Mouse (Mus musculus): ENCODE data around the gene Paqr4. TPM values are rescaled to one million over a fixed set of nuclear protein-coding genes. Genes with fewer than 3 reads are reported as not detected.

Gene Paqr4
- total and polyA plus RNA-seq, 3 experiments = 1.0 to 2.8 (median 1.1) TPM

DNA sequence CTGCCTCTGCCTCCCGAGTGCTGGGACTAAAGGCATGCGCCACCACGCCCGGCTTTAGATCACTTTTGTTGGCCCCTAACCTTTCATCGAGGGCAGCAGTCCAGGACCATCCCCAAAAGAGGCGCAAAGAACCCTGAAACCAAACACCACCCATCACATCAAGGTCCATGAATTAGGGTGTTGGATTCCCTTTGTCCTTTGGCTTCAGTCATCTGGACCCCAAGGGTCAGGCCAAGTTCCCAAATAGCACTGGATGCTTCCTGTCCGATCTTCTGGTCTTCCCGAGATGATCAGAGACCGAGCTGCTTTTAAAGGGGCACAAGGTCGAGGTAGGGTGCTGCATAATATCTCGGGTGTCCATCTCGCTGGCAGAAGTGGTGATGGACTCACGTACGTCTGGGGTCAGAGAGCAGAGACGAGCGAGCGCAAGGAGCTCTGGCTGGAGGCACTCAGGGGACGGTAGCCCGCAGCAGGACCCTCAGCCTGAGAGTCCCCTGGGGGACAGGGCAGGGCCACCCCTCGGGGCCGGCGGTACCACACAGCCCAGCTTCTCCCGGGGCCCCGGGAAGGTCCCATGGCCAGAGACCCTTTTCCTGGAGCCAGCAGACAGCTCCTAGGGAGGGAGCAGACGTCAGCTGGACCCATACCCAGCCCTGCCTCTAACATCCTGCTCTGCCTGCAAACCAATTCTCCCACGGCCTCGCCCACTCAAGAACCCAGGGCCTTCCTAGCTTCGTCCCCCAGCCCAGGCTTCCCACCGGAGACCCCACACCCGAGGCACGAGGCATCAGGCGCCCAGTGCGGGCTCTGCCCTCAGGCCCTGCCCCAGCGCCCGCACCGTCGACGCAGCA lies 917 bp upstream of the Paqr4 start:
- H3K9me3 ChIP-seq (replicated peaks; ENCODE audit: low read length) = no peaks in the 10 kb centered on the region
- H3K4me2 ChIP-seq (ENCODE audit: insufficient read depth, low read depth, poor library complexity, severe bottlenecking) = no peak overlapping the region
- H3K36me3 ChIP-seq (replicated peaks in 1 of 2; ENCODE audit: control insufficient read depth in 1 of 2, insufficient read depth in 1 of 2, low read length in 1 of 2) = peaks cover 2 to 12% of the 10 kb centered on the region in 2 experiments
- no peak for DNase-seq (ENCODE audit: extremely low read depth)
- no peaks in the 10 kb centered on the region for H3K79me2 ChIP-seq (replicated peaks; ENCODE audit: control insufficient read depth, extremely low read depth, insufficient read depth, poor library complexity, severe bottlenecking)
- H3K27me3 ChIP-seq (replicated peaks) = peaks cover 73% of the 10 kb centered on the region
- H3K4me3 ChIP-seq (replicated peaks in 1 of 3; ENCODE audit: low read depth in 2 of 3, low read length in 2 of 3, poor library complexity in 1 of 3) = no peak overlapping the region
- peaks cover 19 to 35% of the 10 kb centered on the region in 2 experiments for H3K4me1 ChIP-seq (ENCODE audit: control insufficient read depth in 1 of 2, insufficient read depth in 2 of 2)
- dilution Hi-C loops (cut with MboI; ENCODE audit: extremely low pct_ligation_motif_present, extremely low pct_unique_long_range_greater_than_20kb, low sequenced_read_pairs) = no loop called here
- in situ Hi-C loops (cut with MboI; ENCODE audit: low pct_ligation_motif_present, low pct_unique_long_range_greater_than_20kb, low sequenced_read_pairs) = no loop called here
- no peak for TF ChIP-seq NRF1 (IDR thresholded peaks at IDR 0.05; ENCODE audit: low read depth, low read length)
- TF ChIP-seq MAFK (IDR thresholded peaks at IDR 0.05; ENCODE audit: insufficient replicate concordance, low read length) = no peak
- TF ChIP-seq MYC (IDR thresholded peaks at IDR 0.05; ENCODE audit: low read depth, low read length) = no peak
- no peak for TF ChIP-seq ELF1 (IDR thresholded peaks at IDR 0.05; ENCODE audit: low read depth, low read length)
- no peak for TF ChIP-seq SMC3 (IDR thresholded peaks at IDR 0.05; ENCODE audit: low read depth, low read length)
- no peak for TF ChIP-seq ZKSCAN1 (IDR thresholded peaks at IDR 0.05; ENCODE audit: borderline replicate concordance, low read depth, low read length)
- TF ChIP-seq USF2 (conservative IDR thresholded peaks at IDR 0.05; ENCODE audit: low read depth, low read length) = no peak
- no peak for TF ChIP-seq CHD2 (IDR thresholded peaks at IDR 0.05; ENCODE audit: low read length)
- TF ChIP-seq HCFC1 (IDR thresholded peaks at IDR 0.05; ENCODE audit: low read depth, low read length) = no peak
- TF ChIP-seq RAD21 (IDR thresholded peaks at IDR 0.05; ENCODE audit: low read depth, low read length) = no peak
- TF ChIP-seq POLR2A (IDR thresholded peaks at IDR 0.05; ENCODE audit: low read depth, low read length) = no peak
- TF ChIP-seq UBTF (IDR thresholded peaks at IDR 0.05; ENCODE audit: low read depth, low read length) = no peak
- no peak for TF ChIP-seq RCOR1 (conservative IDR thresholded peaks at IDR 0.05; ENCODE audit: low read depth, low read length)
- TF ChIP-seq JUN (IDR thresholded peaks at IDR 0.05; ENCODE audit: insufficient read depth, low read depth, low read length) = no peak
- TF ChIP-seq GABPA (IDR thresholded peaks at IDR 0.05; ENCODE audit: insufficient replicate concordance, low read depth, low read length) = no peak
- TF ChIP-seq E2F4 (IDR thresholded peaks at IDR 0.05; ENCODE audit: insufficient replicate concordance, low read depth, low read length) = no peak
- TF ChIP-seq KAT2A (IDR thresholded peaks at IDR 0.05; ENCODE audit: insufficient replicate concordance, low read length) = no peak
- no peak overlapping the region for H3K9ac ChIP-seq (ENCODE audit: insufficient read depth, low read depth)
- no peak overlapping the region for H3K27ac ChIP-seq (ENCODE audit: insufficient read depth, low read depth)

DNA sequence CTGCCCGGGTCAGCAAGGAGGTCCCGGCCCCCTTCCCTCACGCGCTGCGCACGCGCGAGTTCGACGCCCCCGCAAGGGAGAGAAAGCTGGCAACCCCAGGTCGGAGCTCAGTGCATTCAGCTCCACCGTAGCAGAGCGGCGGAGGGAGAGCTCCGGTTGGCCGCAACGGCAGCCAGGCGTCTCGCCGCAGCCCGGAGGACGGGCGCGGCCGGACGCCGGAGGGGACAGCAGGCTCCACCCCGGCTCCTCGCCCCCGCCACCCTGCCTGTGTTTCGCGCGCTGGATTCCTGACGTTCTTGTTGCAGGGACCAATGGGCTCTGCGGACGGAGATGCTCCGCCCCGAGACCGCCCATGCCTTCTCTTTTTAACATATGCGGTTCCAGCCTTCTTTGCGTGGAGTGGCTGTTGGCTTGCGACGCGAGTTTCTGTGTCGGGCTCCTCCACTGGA lies 507 bp downstream of the Paqr4 start:
- in situ Hi-C loops (cut with MboI; ENCODE audit: low pct_ligation_motif_present, low pct_unique_long_range_greater_than_20kb, low sequenced_read_pairs) = no loop called here
- Histone ChIP-seq H3K79me2 (replicated peaks; ENCODE audit: control insufficient read depth, extremely low read depth, insufficient read depth, poor library complexity, severe bottlenecking) (no peaks in the 10 kb centered on the region), H3K9ac (ENCODE audit: insufficient read depth, low read depth) (peak overlapping the region; percentile 48), H3K9me3 (replicated peaks; ENCODE audit: low read length) (no peaks in the 10 kb centered on the region), H3K36me3 (replicated peaks in 1 of 2; ENCODE audit: control insufficient read depth in 1 of 2, insufficient read depth in 1 of 2, low read length in 1 of 2) (peaks cover 7 to 26% of the 10 kb centered on the region in 2 experiments), H3K27ac (ENCODE audit: insufficient read depth, low read depth) (no peak overlapping the region), H3K27me3 (replicated peaks) (peaks cover 61% of the 10 kb centered on the region), H3K4me2 (ENCODE audit: insufficient read depth, low read depth, poor library complexity, severe bottlenecking) (peak overlapping the region; percentile 93), H3K4me3 (replicated peaks in 1 of 3; ENCODE audit: low read depth in 2 of 3, low read length in 2 of 3, poor library complexity in 1 of 3) (peak overlapping the region in 2 of 3 experiments; percentile 33 to 58), H3K4me1 (ENCODE audit: control insufficient read depth in 1 of 2, insufficient read depth in 2 of 2) (peaks cover 12 to 22% of the 10 kb centered on the region in 2 experiments; a peak in 3 of 4 replicates)
- peak; percentile 69 for DNase-seq (ENCODE audit: extremely low read depth)
- TF ChIP-seq E2F4 (IDR thresholded peaks at IDR 0.05; ENCODE audit: insufficient replicate concordance, low read depth, low read length) (peak; percentile 73; the same call in 1 of the 2 replicates), CTCF (conservative IDR thresholded peaks at IDR 0.05 in 1 of 2, IDR thresholded peaks at IDR 0.05 in 1 of 2; ENCODE audit: low read depth in 2 of 2, low read length in 2 of 2) (no peak), POLR2A (IDR thresholded peaks at IDR 0.05; ENCODE audit: low read depth, low read length) (peak; percentile 32; the same call in 1 of the 2 replicates), POLR2AphosphoS2 (IDR thresholded peaks at IDR 0.05; ENCODE audit: low read depth, low read length) (no peak), IRF4 (IDR thresholded peaks at IDR 0.05; ENCODE audit: low read depth, low read length) (no peak), NRF1 (IDR thresholded peaks at IDR 0.05; ENCODE audit: low read depth, low read length) (peak; percentile 73), UBTF (IDR thresholded peaks at IDR 0.05; ENCODE audit: low read depth, low read length) (no peak), BHLHE40 (IDR thresholded peaks at IDR 0.05; ENCODE audit: low read depth, low read length) (peak; percentile 46; the same call in 1 of the 2 replicates), ZKSCAN1 (IDR thresholded peaks at IDR 0.05; ENCODE audit: borderline replicate concordance, low read depth, low read length) (no peak)
- dilution Hi-C loops (cut with MboI; ENCODE audit: extremely low pct_ligation_motif_present, extremely low pct_unique_long_range_greater_than_20kb, low sequenced_read_pairs) = no loop called here
